Mouse (Mus musculus) right cerebral cortex, postnatal 10 days (tissue): ENCODE measurements around the gene U2af1l4.
A peak's percentile ranks its signal among the peaks of the same experiment; 100 is the strongest.

Experiments
- DNase-seq, 2 experiments: peaks; one replicate each; pipeline ENCODE4 v3.0.0; 2021; ENCODE audit warnings: low spot score in 2 of 2

Gene U2af1l4

GRCm38 (mm10) chr7:30563117-30563905 lies at the start of gene U2af1l4, which contains the start of the genes Gm49396 and Psenen:
U2af1l4 (plus strand) TSS chr7:30563301.
Gm49396 (plus strand) TSS chr7:30563344.
Psenen (minus strand) TSS chr7:30563627.
- peak; percentile 98 for DNase-seq

GRCm38 (mm10) chr7:30515003-30515760 lies 47.9 kb upstream of the U2af1l4 start:
- no peak for DNase-seq

- no peak for DNase-seq
These were observed 44.8 kb upstream of the U2af1l4 start for GRCm38 (mm10) chr7:30518325-30518724.

- peak in 1 of 2 experiments; percentile 66 for DNase-seq
These were observed 42.7 kb upstream of the U2af1l4 start for GRCm38 (mm10) chr7:30520396-30520795.

GRCm38 (mm10) chr7:30520856-30521255 lies 42.2 kb upstream of the U2af1l4 start:
- no peak for DNase-seq

- DNase-seq, result no peak
These were observed 40.2 kb upstream of the U2af1l4 start for GRCm38 (mm10) chr7:30522871-30523270.

GRCm38 (mm10) chr7:30524487-30524886 lies 38.6 kb upstream of the U2af1l4 start:
- no peak for DNase-seq

- DNase-seq, result no peak
These were observed 37.1 kb upstream of the U2af1l4 start for GRCm38 (mm10) chr7:30525954-30526353.

GRCm38 (mm10) chr7:30526399-30526798 lies 36.7 kb upstream of the U2af1l4 start:
- no peak for DNase-seq

- no peak for DNase-seq
These were observed 36.1 kb upstream of the U2af1l4 start for GRCm38 (mm10) chr7:30526981-30527380.

GRCm38 (mm10) chr7:30531291-30531815 lies 31.7 kb upstream of the U2af1l4 start:
- DNase-seq, result peak; percentile 72 to 76

- peak in 1 of 2 experiments; percentile 64 for DNase-seq
These were observed 30.2 kb upstream of the U2af1l4 start for GRCm38 (mm10) chr7:30532931-30533330.

GRCm38 (mm10) chr7:30533941-30534632 lies 29.0 kb upstream of the U2af1l4 start:
- DNase-seq, result peak; percentile 60 to 69

GRCm38 (mm10) chr7:30534633-30535577 lies 28.2 kb upstream of the U2af1l4 start, which contains the start of gene Arhgap33:
Arhgap33 (minus strand) TSS chr7:30535060.
- DNase-seq, result peak; percentile 99

GRCm38 (mm10) chr7:30540572-30540971 lies 22.5 kb upstream of the U2af1l4 start:
- DNase-seq, result no peak

- DNase-seq, result no peak
These were observed 18.8 kb upstream of the U2af1l4 start for GRCm38 (mm10) chr7:30544327-30544726.

GRCm38 (mm10) chr7:30549880-30550279 lies 13.2 kb upstream of the U2af1l4 start:
- DNase-seq, result no peak

- DNase-seq, result no peak
These were observed 12.5 kb upstream of the U2af1l4 start for GRCm38 (mm10) chr7:30550603-30551002.

GRCm38 (mm10) chr7:30551445-30552101 lies 11.5 kb upstream of the U2af1l4 start:
- DNase-seq, result no peak
